Mouse (Mus musculus) liver, adult 2 months (tissue): ENCODE measurements around the gene Hsd11b2.

Experiments used
- CTCF ChIP-seq: fragments of 200-500 bp; IDR thresholded peaks from 2 replicates; pipeline ENCODE4 v1.5.1; 2011; ENCODE audit warnings: low read depth, low read length, control low read depth
- POLR2A ChIP-seq: fragments of 200-500 bp; IDR thresholded peaks from 2 replicates; pipeline ENCODE4 v1.6.1; 2011; ENCODE audit warnings: low read length, control low read depth; ENCODE audit not compliant: insufficient read depth; ENCODE audit errors: extremely low read depth

GRCm38 (mm10) chr8:105554087-105554486 is 35.5 kb downstream of the Hsd11b2 start:
- TF ChIP-seq POLR2A (no peak), CTCF (peak; percentile 71)
